Mouse (Mus musculus) MEL (cell line): ENCODE data around the gene Hipk4. TPM values are rescaled to one million over a fixed set of nuclear protein-coding genes. Genes with fewer than 3 reads are reported as not detected.

ENCODE experiments used
- DNase-seq: peaks from one replicate; pipeline ENCODE4 v3.0.0; 2011; ENCODE audit warnings: low read depth, low spot score
- H3K27ac ChIP-seq: 2 replicates; pipeline ENCODE4 v1.5.1; 2012; ENCODE audit warnings: low read depth, mild to moderate bottlenecking, control low read depth, low read length, moderate library complexity; ENCODE audit not compliant: control insufficient read depth
- H3K27me3 ChIP-seq, 2 experiments: fragments of 150-350 bp in 1 of 2; sonication (generic) in 1 of 2; 2 replicates each; pipeline ENCODE4 v1.6.1; 2012; ENCODE audit warnings: low read length in 2 of 2, mild to moderate bottlenecking in 2 of 2, improper control_type of control experiment in 1 of 2, moderate library complexity in 1 of 2; ENCODE audit not compliant: insufficient read depth in 2 of 2, control insufficient read depth in 1 of 2
- H3K36me3 ChIP-seq, 2 experiments: 2 replicates each; pipeline ENCODE4 v1.6.1; 2012 to 2014; ENCODE audit warnings: low read length in 2 of 2, improper control_type of control experiment in 1 of 2, inconsistent platforms in 1 of 2, mild to moderate bottlenecking in 1 of 2; ENCODE audit not compliant: insufficient read depth in 2 of 2, control insufficient read depth in 1 of 2
- H3K4me1 ChIP-seq, 2 experiments: fragments of 150-350 bp in 1 of 2; sonication (generic) in 1 of 2; 2 replicates each; pipeline ENCODE4 v1.6.1; 2012; ENCODE audit warnings: low read length in 2 of 2, improper control_type of control experiment in 1 of 2, mild to moderate bottlenecking in 1 of 2; ENCODE audit not compliant: insufficient read depth in 2 of 2, control insufficient read depth in 1 of 2
- H3K4me3 ChIP-seq, 2 experiments: fragments of 150-350 bp in 1 of 2; sonication (generic) in 1 of 2; 2 replicates each; pipeline ENCODE4 v1.5.1; 2012; ENCODE audit warnings: low read depth in 2 of 2, low read length in 2 of 2, mild to moderate bottlenecking in 2 of 2, moderate library complexity in 2 of 2, control low read depth in 1 of 2, improper control_type of control experiment in 1 of 2; ENCODE audit not compliant: control insufficient read depth in 1 of 2, insufficient read depth in 1 of 2
- H3K79me2 ChIP-seq: 2 replicates; pipeline ENCODE4 v1.6.1; 2012; ENCODE audit warnings: mild to moderate bottlenecking, low read length, moderate library complexity; ENCODE audit not compliant: control insufficient read depth, poor library complexity, insufficient read depth
- H3K9ac ChIP-seq: 2 replicates; pipeline ENCODE4 v1.6.1; 2012; ENCODE audit warnings: low read depth, mild to moderate bottlenecking, control low read depth, low read length, moderate library complexity; ENCODE audit not compliant: control insufficient read depth, poor library complexity, severe bottlenecking
- H3K9me3 ChIP-seq: fragments of 150-350 bp; sonication (generic); replicated peaks from 2 replicates; pipeline ENCODE4 v1.6.1; 2012; ENCODE audit warnings: mild to moderate bottlenecking, low read length, improper control_type of control experiment, moderate library complexity; ENCODE audit not compliant: insufficient read depth
- CHD1 ChIP-seq: IDR thresholded peaks from 2 replicates; pipeline ENCODE4 v1.6.1; 2012; ENCODE audit warnings: low read depth, mild to moderate bottlenecking, inconsistent platforms, low read length, improper control_type of control experiment
- CHD2 ChIP-seq: IDR thresholded peaks from 2 replicates; pipeline ENCODE4 v1.6.1; 2011; ENCODE audit warnings: low read length, improper control_type of control experiment
- E2F4 ChIP-seq: IDR thresholded peaks from 2 replicates; pipeline ENCODE4 v1.6.1; 2011; ENCODE audit warnings: low read depth, low read length, improper control_type of control experiment, borderline replicate concordance
- ELF1 ChIP-seq: IDR thresholded peaks from 2 replicates; pipeline ENCODE4 v1.6.1; 2014; ENCODE audit warnings: low read depth, mild to moderate bottlenecking, inconsistent platforms, low read length, improper control_type of control experiment, moderate library complexity
- EP300 ChIP-seq, 2 experiments: IDR thresholded peaks; 2 replicates each; pipeline ENCODE4 v1.6.1; 2011; ENCODE audit warnings: improper control_type of control experiment in 2 of 2, low read length in 2 of 2, low read depth in 1 of 2, mild to moderate bottlenecking in 1 of 2
- GABPA ChIP-seq: IDR thresholded peaks from 2 replicates; pipeline ENCODE4 v1.6.1; 2012; ENCODE audit warnings: low read depth, mild to moderate bottlenecking, inconsistent platforms, low read length, improper control_type of control experiment, moderate library complexity
- GATA1 ChIP-seq: IDR thresholded peaks from 2 replicates; pipeline ENCODE4 v1.6.1; 2011; ENCODE audit warnings: low read depth, low read length, improper control_type of control experiment
- HCFC1 ChIP-seq: IDR thresholded peaks from 2 replicates; pipeline ENCODE4 v1.6.1; 2012; ENCODE audit warnings: low read depth, mild to moderate bottlenecking, inconsistent platforms, low read length, improper control_type of control experiment, moderate library complexity
- KAT2A ChIP-seq: conservative IDR thresholded peaks from 2 replicates; pipeline ENCODE4 v1.6.1; 2012; ENCODE audit warnings: low read depth, low read length, improper control_type of control experiment, inconsistent platforms
- MAFK ChIP-seq: IDR thresholded peaks from 2 replicates; pipeline ENCODE4 v1.6.1; 2011; ENCODE audit warnings: low read depth, mild to moderate bottlenecking, low read length, improper control_type of control experiment, borderline replicate concordance
- MAX ChIP-seq: IDR thresholded peaks from 2 replicates; pipeline ENCODE4 v1.6.1; 2011; ENCODE audit warnings: low read length, improper control_type of control experiment
- MAZ ChIP-seq: IDR thresholded peaks from 2 replicates; pipeline ENCODE4 v1.6.1; 2012; ENCODE audit warnings: low read depth, mild to moderate bottlenecking, inconsistent platforms, low read length, improper control_type of control experiment
- MEF2A ChIP-seq: IDR thresholded peaks from 2 replicates; pipeline ENCODE4 v1.6.1; 2014; ENCODE audit warnings: low read depth, mild to moderate bottlenecking, inconsistent platforms, low read length, improper control_type of control experiment; ENCODE audit not compliant: poor library complexity, insufficient replicate concordance, severe bottlenecking; ENCODE audit errors: extremely low read depth
- MXI1 ChIP-seq: IDR thresholded peaks from 2 replicates; pipeline ENCODE4 v1.6.1; 2011; ENCODE audit warnings: mild to moderate bottlenecking, low read depth, low read length, improper control_type of control experiment
- MYC ChIP-seq: IDR thresholded peaks from 2 replicates; pipeline ENCODE4 v1.6.1; 2011; ENCODE audit warnings: low read depth, mild to moderate bottlenecking, low read length, improper control_type of control experiment, moderate library complexity
- NELFE ChIP-seq: IDR thresholded peaks from 2 replicates; pipeline ENCODE4 v1.6.1; 2011; ENCODE audit warnings: low read depth, low read length, improper control_type of control experiment
- NRF1 ChIP-seq: IDR thresholded peaks from 2 replicates; pipeline ENCODE4 v1.6.1; 2014; ENCODE audit warnings: low read depth, mild to moderate bottlenecking, inconsistent platforms, low read length, improper control_type of control experiment, moderate library complexity; ENCODE audit not compliant: poor library complexity, insufficient read depth, severe bottlenecking
- POLR2AphosphoS5 ChIP-seq: IDR thresholded peaks from 2 replicates; pipeline ENCODE4 v1.6.1; 2012; ENCODE audit warnings: low read depth, borderline replicate concordance, mild to moderate bottlenecking, inconsistent platforms, low read length, moderate library complexity, mixed read lengths
- RAD21 ChIP-seq: IDR thresholded peaks from 2 replicates; pipeline ENCODE4 v1.6.1; 2011; ENCODE audit warnings: mild to moderate bottlenecking, low read depth, low read length, improper control_type of control experiment
- RCOR1 ChIP-seq: IDR thresholded peaks from 2 replicates; pipeline ENCODE4 v1.6.1; 2012; ENCODE audit warnings: low read depth, mild to moderate bottlenecking, inconsistent platforms, low read length, improper control_type of control experiment
- SMC3 ChIP-seq: IDR thresholded peaks from 2 replicates; pipeline ENCODE4 v1.6.1; 2011; ENCODE audit warnings: low read depth, low read length, improper control_type of control experiment
- TAL1 ChIP-seq: IDR thresholded peaks from 2 replicates; pipeline ENCODE4 v1.6.1; 2012; ENCODE audit warnings: mild to moderate bottlenecking, inconsistent platforms, low read length, moderate library complexity, mixed read lengths
- TBP ChIP-seq: IDR thresholded peaks from 2 replicates; pipeline ENCODE4 v1.8.0; 2011; ENCODE audit warnings: low read depth, low read length, improper control_type of control experiment
- TCF12 ChIP-seq: IDR thresholded peaks from 2 replicates; pipeline ENCODE4 v1.6.1; 2014; ENCODE audit warnings: low read depth, mild to moderate bottlenecking, inconsistent platforms, low read length, improper control_type of control experiment, moderate library complexity
- UBTF ChIP-seq: IDR thresholded peaks from 2 replicates; pipeline ENCODE4 v1.6.1; 2012; ENCODE audit warnings: low read depth, mild to moderate bottlenecking, inconsistent platforms, low read length, improper control_type of control experiment, moderate library complexity, borderline replicate concordance; ENCODE audit not compliant: insufficient read depth
- USF2 ChIP-seq, 2 experiments: IDR thresholded peaks; 2 replicates each; pipeline ENCODE4 v1.6.1; 2011 to 2012; ENCODE audit warnings: improper control_type of control experiment in 2 of 2, low read length in 2 of 2, borderline replicate concordance in 1 of 2, inconsistent platforms in 1 of 2, low read depth in 1 of 2, mild to moderate bottlenecking in 1 of 2; ENCODE audit not compliant: insufficient read depth in 1 of 2
- ZC3H11A ChIP-seq: IDR thresholded peaks from 2 replicates; pipeline ENCODE4 v1.6.1; 2012; ENCODE audit warnings: low read depth, mild to moderate bottlenecking, inconsistent platforms, low read length, improper control_type of control experiment
- ZKSCAN1 ChIP-seq: IDR thresholded peaks from 2 replicates; pipeline ENCODE4 v1.6.1; 2012; ENCODE audit warnings: low read depth, mild to moderate bottlenecking, inconsistent platforms, low read length, improper control_type of control experiment, moderate library complexity
- ZNF384 ChIP-seq: IDR thresholded peaks from 2 replicates; pipeline ENCODE4 v1.6.1; 2012; ENCODE audit warnings: low read depth, mild to moderate bottlenecking, inconsistent platforms, low read length, improper control_type of control experiment
- polyA plus RNA-seq, 2 experiments: library from polyadenylated mRNA; stranded (reverse) in 1 of 2; unstranded in 1 of 2; fragments of >175 nt in 1 of 2; fragments of >200 nt in 1 of 2; gene quantifications; 2 replicates each; pipeline versions ENCODE4 v1.2.1 to v1.2.4; 2012; ENCODE audit warnings: low replicate concordance in 2 of 2, low read depth in 1 of 2; ENCODE audit not compliant: insufficient read length in 2 of 2, insufficient read depth in 1 of 2, missing spikeins in 1 of 2
- total RNA-seq: library from RNA; depleted of rRNA; stranded (reverse); fragments of 300-350 nt; gene quantifications from 2 replicates; pipeline ENCODE4 v1.2.3, GENCODE M21; 2012

The Hipk4 gene
- total and polyA plus RNA-seq, 3 experiments: 0.26 TPM; not detected in 2

- Histone ChIP-seq H3K4me1 (peaks cover 0 to 3% of the 10 kb centered on the region in 2 experiments; a peak in 1 of 4 replicates), H3K9me3 (no peaks in the 10 kb centered on the region), H3K27ac (no peak overlapping the region), H3K4me3 (no peak overlapping the region), H3K79me2 (no peaks in the 10 kb centered on the region), H3K27me3 (no peaks in the 10 kb centered on the region), H3K9ac (no peak overlapping the region), H3K36me3 (no peaks in the 10 kb centered on the region)
- TF ChIP-seq RCOR1: no peak
- no peak for DNase-seq
These were observed 738 bp downstream of the Hipk4 start for GRCm38 (mm10) chr7:27523805-27524204.

GRCm38 (mm10) chr7:27526039-27526827, 3.2 kb downstream of the Hipk4 start:
- no peaks in the 10 kb centered on the region; a peak in 1 of 4 replicates for H3K4me1 ChIP-seq
- peak; percentile 89 for DNase-seq
- H3K36me3 ChIP-seq: no peaks in the 10 kb centered on the region
- H3K9me3 ChIP-seq: no peaks in the 10 kb centered on the region
- H3K9ac ChIP-seq: peak overlapping the region; percentile 46
- peak overlapping the region; percentile 2 to 25; a peak in 1 of 4 replicates for H3K4me3 ChIP-seq
- H3K27me3 ChIP-seq: no peaks in the 10 kb centered on the region
- no peaks in the 10 kb centered on the region for H3K79me2 ChIP-seq
- no peak overlapping the region for H3K27ac ChIP-seq
- TF ChIP-seq TBP: no peak
- TF ChIP-seq MAX: 0 out of 2 replicates have a peak, but pooled peaks have one; percentile 27
- 0 out of 2 replicates have a peak, but pooled peaks have one; percentile 45 for TF ChIP-seq MAZ
- TF ChIP-seq ELF1: no peak
- no peak for TF ChIP-seq CHD2
- peak; percentile 60; the same call in 1 of the 2 replicates for TF ChIP-seq MYC
- no peak for TF ChIP-seq GATA1
- TF ChIP-seq MXI1: peak; percentile 38; the same call in 1 of the 2 replicates
- peak; percentile 65 for TF ChIP-seq RAD21
- TF ChIP-seq HCFC1: no peak
- no peak for TF ChIP-seq ZNF384
- TF ChIP-seq NELFE: no peak
- peak; percentile 67 for TF ChIP-seq ZC3H11A
- no peak for TF ChIP-seq UBTF
- no peak for TF ChIP-seq ZKSCAN1
- TF ChIP-seq EP300 (IDR thresholded peaks at IDR 0.05; ENCODE audit: low read depth in 1 of 2, low read length in 2 of 2): no peak
- TF ChIP-seq TAL1: no peak
- no peak for TF ChIP-seq RCOR1
- no peak for TF ChIP-seq MAFK
- TF ChIP-seq TCF12: no peak
- no peak for TF ChIP-seq POLR2AphosphoS5
- no peak for TF ChIP-seq E2F4
- TF ChIP-seq SMC3: peak; percentile 96
- no peak for TF ChIP-seq GABPA
- no peak for TF ChIP-seq NRF1
- no peak for TF ChIP-seq USF2 (IDR thresholded peaks at IDR 0.05; ENCODE audit: borderline replicate concordance in 1 of 2, insufficient read depth in 1 of 2, low read depth in 1 of 2, low read length in 2 of 2)
- TF ChIP-seq CHD1: no peak
- TF ChIP-seq MEF2A: no peak
- no peak for TF ChIP-seq KAT2A
